Mouse (Mus musculus) brain, embryonic 14.5 days (tissue): ENCODE measurements around the gene Ston1.

ENCODE experiments used
- CTCF ChIP-seq: fragments of 200-500 bp; IDR thresholded peaks from 2 replicates; pipeline ENCODE4 v1.5.1; 2012; ENCODE audit warnings: inconsistent platforms, mild to moderate bottlenecking, moderate library complexity, borderline replicate concordance; ENCODE audit not compliant: insufficient read depth, insufficient read length; ENCODE audit errors: extremely low read depth
- POLR2A ChIP-seq: fragments of 200-500 bp; IDR thresholded peaks from 2 replicates; pipeline ENCODE4 v1.6.1; 2012; ENCODE audit warnings: mild to moderate bottlenecking, inconsistent platforms, borderline replicate concordance; ENCODE audit not compliant: poor library complexity, insufficient read depth, insufficient read length, severe bottlenecking; ENCODE audit errors: extremely low read depth

DNA sequence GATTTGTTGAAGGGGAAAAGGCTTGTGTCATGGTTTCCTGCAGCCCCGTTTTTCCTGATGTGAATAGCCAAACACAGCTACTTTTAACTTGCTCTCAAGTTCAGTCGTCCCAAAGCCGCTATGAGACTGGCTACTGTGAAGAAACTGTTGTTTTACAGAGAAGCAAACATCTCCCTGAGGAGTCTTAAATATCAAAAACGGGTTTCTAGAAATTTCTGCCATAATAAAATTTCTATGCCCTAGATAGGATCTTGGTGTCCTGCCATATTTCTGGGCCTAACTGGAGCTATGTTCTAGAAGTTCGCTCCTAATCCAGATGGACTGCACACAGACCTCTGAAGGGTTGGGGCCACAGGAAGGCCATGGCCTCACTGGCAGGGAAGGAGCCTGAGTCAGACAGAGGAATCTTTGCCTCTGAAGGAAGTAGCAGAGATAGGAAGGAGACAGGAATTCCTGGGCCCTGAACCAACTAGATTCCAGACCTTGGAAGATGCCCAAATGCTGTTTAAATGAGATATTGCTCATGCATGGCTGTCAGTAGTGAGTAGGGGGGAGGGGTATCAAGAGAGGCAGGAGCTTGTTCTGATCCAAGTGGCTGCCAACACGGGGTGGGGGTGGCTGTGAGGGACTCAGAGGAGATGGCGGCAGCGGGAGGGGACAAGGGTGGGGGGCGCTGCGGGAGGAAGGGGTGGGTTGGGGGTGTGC is 31.3 kb downstream of the Ston1 start:
- TF ChIP-seq CTCF (no peak), POLR2A (no peak)
